Comparison of ENCODE assay signal across 8 mouse cellular contexts in genomic region chr12:104617111-104617725, GRCm38 (mm10).
DNase-seq lines count a peak whose midpoint lies in the region; ATAC-seq and TF ChIP-seq lines count a peak whose summit lies in the region.

No protein-coding gene starts in this region.

- TF ChIP-seq EP300 in liver, postnatal 0 days (IDR thresholded peaks at IDR 0.05; ENCODE audit: low read depth), result no peak

- H3K27ac ChIP-seq in cortical plate, adult 2 months (ENCODE audit: insufficient read depth, low read length), result no peak overlapping the region
- no peak overlapping the region for H3K27ac ChIP-seq in heart, embryonic 16.5 days (ENCODE audit: low read length)
- peak overlapping the region; percentile 56; the same call in 1 of the 2 replicates for H3K27ac ChIP-seq in layer of hippocampus, adult 2 months
- H3K27ac ChIP-seq in liver, postnatal 0 days (ENCODE audit: low read depth), result no peak overlapping the region

- no peaks in the 10 kb centered on the region for H3K4me1 ChIP-seq in cortical plate, adult 2 months (ENCODE audit: control insufficient read depth, insufficient read depth, low read length)
- 0 out of 2 replicates have a peak, but pooled peaks cover 6% of the 10 kb centered on the region for H3K4me1 ChIP-seq in heart, embryonic 16.5 days (ENCODE audit: control insufficient read depth, insufficient read depth, low read length)
- no peaks in the 10 kb centered on the region for H3K4me1 ChIP-seq in liver, postnatal 0 days (ENCODE audit: insufficient read depth)

- H3K4me2 ChIP-seq in heart, embryonic 16.5 days (ENCODE audit: low read depth, low read length), result peak overlapping the region; percentile 63
- no peak overlapping the region for H3K4me2 ChIP-seq in liver, postnatal 0 days (ENCODE audit: low read depth, low read length)

- H3K9ac ChIP-seq in heart, embryonic 16.5 days (ENCODE audit: low read length), result no peak overlapping the region
- no peak overlapping the region for H3K9ac ChIP-seq in liver, postnatal 0 days (replicated peaks)

- peak overlapping the region; percentile 13 for H3K4me3 ChIP-seq in cortical plate, adult 2 months (ENCODE audit: insufficient read depth, low read length)
- H3K4me3 ChIP-seq in heart, embryonic 16.5 days (ENCODE audit: low read length), result peak overlapping the region; percentile 34
- H3K4me3 ChIP-seq in layer of hippocampus, adult 2 months, result peak overlapping the region; percentile 49
- H3K4me3 ChIP-seq in liver, postnatal 0 days (ENCODE audit: low read depth, low read length), result no peak overlapping the region

- no peaks in the 10 kb centered on the region for H3K36me3 ChIP-seq in heart, embryonic 16.5 days (ENCODE audit: control insufficient read depth, insufficient read depth)
- H3K36me3 ChIP-seq in liver, postnatal 0 days (replicated peaks; ENCODE audit: insufficient read depth, low read length), result no peaks in the 10 kb centered on the region

- no peak for TF ChIP-seq CTCF in cortical plate, adult 2 months (IDR thresholded peaks at IDR 0.05; ENCODE audit: extremely low read depth, insufficient read depth, low read length)
- no peak for TF ChIP-seq CTCF in layer of hippocampus, adult 2 months (conservative IDR thresholded peaks at IDR 0.05)
- TF ChIP-seq CTCF in liver, postnatal 0 days (IDR thresholded peaks at IDR 0.05; ENCODE audit: low read depth), result no peak

- no peak for ATAC-seq in heart, embryonic 16.5 days (replicated peaks; ENCODE audit: extremely low read depth, insufficient read depth, low FRiP score)
- ATAC-seq in liver, postnatal 0 days, result no peak
- no peak for ATAC-seq in megakaryocyte, adult 5-6 weeks (ENCODE audit: poor library complexity, severe bottlenecking)

- DNase-seq in adrenal gland, adult 2 months, result peak; percentile 42
- no peak for DNase-seq in adrenal gland, adult 8-10 months
- peak; percentile 74 to 76 for DNase-seq in layer of hippocampus, adult 2 months (ENCODE audit: low spot score in 2 of 2)
- DNase-seq in liver, postnatal 0 days, result peak; percentile 37
- DNase-seq in right cerebral cortex, postnatal 10 days (ENCODE audit: low spot score in 2 of 2), result peak; percentile 88 to 90

- H3K9me3 ChIP-seq in heart, embryonic 16.5 days (replicated peaks; ENCODE audit: control insufficient read depth, low read length), result peaks cover 3% of the 10 kb centered on the region; the same call in 1 of the 2 replicates
- no peaks in the 10 kb centered on the region for H3K9me3 ChIP-seq in liver, postnatal 0 days (ENCODE audit: low read length)

- peak; percentile 65; the same call in 1 of the 2 replicates for TF ChIP-seq POLR2A in cortical plate, adult 2 months (IDR thresholded peaks at IDR 0.05; ENCODE audit: extremely low read depth, insufficient read depth, low read length)

- no peaks in the 10 kb centered on the region; the same call in 1 of the 2 replicates for H3K27me3 ChIP-seq in heart, embryonic 16.5 days (ENCODE audit: control insufficient read depth, insufficient read depth, low read length)
- H3K27me3 ChIP-seq in liver, postnatal 0 days (ENCODE audit: insufficient read depth, low read length), result no peaks in the 10 kb centered on the region

- WGBS in heart, embryonic 16.5 days, result 14% methylated on average over 17 of the region's 17 CpGs
- 23% methylated on average over 17 of the region's 17 CpGs for WGBS in liver, postnatal 0 days (ENCODE audit: insufficient replicate concordance)
